Mouse (Mus musculus): ENCODE results near the gene Zfp85.
"Not testable (repeated sequence)": the region's sequence is repeated elsewhere in the genome, so short reads cannot be mapped to it uniquely, and the experiment has no call there.

Gene Zfp85

GRCm38 (mm10) chr13:67754333-67755306 is at the start of gene Zfp85:
TSS of gene Zfp85 (minus strand) at chr13:67755228.
- DNase-seq = peak; percentile 78

- not testable (repeated sequence) for DNase-seq
Measured at GRCm38 (mm10) chr13:67799151-67799550, 44.1 kb upstream of the Zfp85 start.

- no peak for DNase-seq
Measured at GRCm38 (mm10) chr13:67798618-67799017, 43.6 kb upstream of the Zfp85 start.

GRCm38 (mm10) chr13:67791921-67792455 is 37.0 kb upstream of the Zfp85 start:
- DNase-seq = no peak

- DNase-seq = peak; percentile 71
Measured at GRCm38 (mm10) chr13:67779265-67780221, 24.5 kb upstream of the Zfp85 start, which contains the start of gene Zfp493. TSS of gene Zfp493 (plus strand) at chr13:67779693.

- DNase-seq = no peak
Measured at GRCm38 (mm10) chr13:67763031-67763768, 8.2 kb upstream of the Zfp85 start.

- DNase-seq = no peak
Measured at GRCm38 (mm10) chr13:67759966-67760365, 4.9 kb upstream of the Zfp85 start.

GRCm38 (mm10) chr13:67755761-67756160 is 733 bp upstream of the Zfp85 start:
- DNase-seq = no peak

GRCm38 (mm10) chr13:67743896-67744295 is 11.1 kb downstream of the Zfp85 start:
- DNase-seq = no peak

GRCm38 (mm10) chr13:67742941-67743340 is 12.1 kb downstream of the Zfp85 start:
- DNase-seq = no peak

GRCm38 (mm10) chr13:67734391-67734790 is 20.6 kb downstream of the Zfp85 start:
- not testable (repeated sequence) for DNase-seq

GRCm38 (mm10) chr13:67729441-67729840 is 25.6 kb downstream of the Zfp85 start:
- DNase-seq = peak; percentile 36

- peak; percentile 69 for DNase-seq
Measured at GRCm38 (mm10) chr13:67728641-67729318, 26.2 kb downstream of the Zfp85 start, which contains the start of gene Zfp65. TSS of gene Zfp65 (minus strand) at chr13:67729173.

- DNase-seq = no peak
Measured at GRCm38 (mm10) chr13:67728106-67728505, 26.9 kb downstream of the Zfp85 start.

- not testable (repeated sequence) for DNase-seq
Measured at GRCm38 (mm10) chr13:67725331-67725730, 29.7 kb downstream of the Zfp85 start.

GRCm38 (mm10) chr13:67723848-67724479 is 31.1 kb downstream of the Zfp85 start:
- peak; percentile 92 for DNase-seq
